Mouse (Mus musculus): ENCODE measurements at regions not wholly inside any gene's neighbourhood (a gene's known extent, or its start where the extent isn't known, plus 50 kb on each side); places are given as distances from the start of the nearest gene placed in this dataset.

GRCm38 (mm10) chr1:137323035-137323680 is 362.9 kb upstream of the Nr5a2 start:
- TF ChIP-seq GATA1 (IDR thresholded peaks at IDR 0.05; ENCODE audit: borderline replicate concordance, low read length), result no peak
- no peak for TF ChIP-seq FLI1 (IDR thresholded peaks at IDR 0.05; ENCODE audit: low read length)
